Mouse (Mus musculus): Measurements from ENCODE around the gene Gorasp2.

Gorasp2 gene

GRCm38 (mm10) chr2:70660887-70661714 is at the start of gene Gorasp2:
Gene Gorasp2 (plus strand): TSS chr2:70661576.
- DNase-seq, result peak; percentile 99

- peak; percentile 88 for DNase-seq
Observed at GRCm38 (mm10) chr2:70614745-70615351, 46.5 kb upstream of the Gorasp2 start.

- DNase-seq, result no peak
Observed at GRCm38 (mm10) chr2:70616076-70616475, 45.3 kb upstream of the Gorasp2 start.

- peak; percentile 28 for DNase-seq
Observed at GRCm38 (mm10) chr2:70616617-70617016, 44.8 kb upstream of the Gorasp2 start.

- DNase-seq, result peak; percentile 76
Observed at GRCm38 (mm10) chr2:70619232-70619835, 42.0 kb upstream of the Gorasp2 start.

- DNase-seq, result peak; percentile 66
Observed at GRCm38 (mm10) chr2:70620225-70620624, 41.2 kb upstream of the Gorasp2 start.

- peak; percentile 71 for DNase-seq
Observed at GRCm38 (mm10) chr2:70622244-70622643, 39.1 kb upstream of the Gorasp2 start.

- peak; percentile 77 for DNase-seq
Observed at GRCm38 (mm10) chr2:70625761-70626160, 35.6 kb upstream of the Gorasp2 start.

- peak; percentile 88 for DNase-seq
Observed at GRCm38 (mm10) chr2:70628397-70628796, 33.0 kb upstream of the Gorasp2 start.

- DNase-seq, result peak; percentile 76
Observed at GRCm38 (mm10) chr2:70629339-70629761, 32.0 kb upstream of the Gorasp2 start.

- DNase-seq, result peak; percentile 87
Observed at GRCm38 (mm10) chr2:70629921-70630320, 31.5 kb upstream of the Gorasp2 start.

GRCm38 (mm10) chr2:70631321-70631720 is 30.1 kb upstream of the Gorasp2 start:
- peak; percentile 68 for DNase-seq

- DNase-seq, result peak; percentile 33
Observed at GRCm38 (mm10) chr2:70632412-70632811, 29.0 kb upstream of the Gorasp2 start.

- peak; percentile 81 for DNase-seq
Observed at GRCm38 (mm10) chr2:70634028-70634690, 27.2 kb upstream of the Gorasp2 start.

- DNase-seq, result no peak
Observed at GRCm38 (mm10) chr2:70640968-70641367, 20.4 kb upstream of the Gorasp2 start.

GRCm38 (mm10) chr2:70642971-70643565 is 18.3 kb upstream of the Gorasp2 start:
- peak; percentile 92 for DNase-seq

- DNase-seq, result peak; percentile 71
Observed at GRCm38 (mm10) chr2:70645266-70645780, 16.1 kb upstream of the Gorasp2 start.

GRCm38 (mm10) chr2:70647681-70648080 is 13.7 kb upstream of the Gorasp2 start:
- DNase-seq, result peak; percentile 48

GRCm38 (mm10) chr2:70648271-70648670 is 13.1 kb upstream of the Gorasp2 start:
- DNase-seq, result peak; percentile 34

GRCm38 (mm10) chr2:70649471-70649870 is 11.9 kb upstream of the Gorasp2 start:
- DNase-seq, result peak; percentile 15

GRCm38 (mm10) chr2:70651820-70652219 is 9.6 kb upstream of the Gorasp2 start:
- peak; percentile 66 for DNase-seq

GRCm38 (mm10) chr2:70657083-70657482 is 4.3 kb upstream of the Gorasp2 start:
- peak; percentile 14 for DNase-seq

Data from heart, adult 11 months (tissue).